Mouse (Mus musculus): ENCODE data around the gene Vmn1r90.

DNA sequence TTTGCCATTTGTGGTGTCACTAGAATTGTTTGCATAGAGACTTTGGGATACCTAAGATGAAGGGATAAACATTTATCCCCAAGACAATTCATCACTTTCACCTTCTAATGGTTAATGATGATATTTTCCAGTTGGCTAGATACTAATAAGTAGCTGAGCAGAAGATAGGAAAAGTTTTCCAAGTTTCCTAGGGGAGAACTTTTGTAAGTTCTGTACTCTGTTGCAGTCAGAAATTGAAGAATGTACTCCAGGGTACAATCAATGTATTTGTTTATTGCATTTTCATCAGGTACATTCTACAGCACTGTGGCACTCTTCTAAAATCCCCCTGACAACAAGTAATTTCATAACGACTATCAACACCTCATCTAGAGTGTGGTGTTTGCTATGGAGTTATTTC is at the start of gene Vmn1r90:
- TF ChIP-seq CTCF (IDR thresholded peaks at IDR 0.05) (no peak), EP300 (IDR thresholded peaks at IDR 0.05) (no peak)
